Mouse (Mus musculus): ENCODE measurements around the gene Ulk4. TPM values are rescaled to one million over a fixed set of nuclear protein-coding genes. Genes with fewer than 3 reads are reported as not detected.
"Not testable (repeated sequence)": the region's sequence is repeated elsewhere in the genome, so short reads cannot be mapped to it uniquely, and the experiment has no call there.

Ulk4 gene
- total RNA-seq, 4 experiments from 2014 or later: 7.7 to 10.4 (median 9.2) TPM

GRCm38 (mm10) chr9:120946131-120946530 is 330.9 kb downstream of the Ulk4 start:
- no peak for DNase-seq (ENCODE audit: low spot score in 2 of 2)

- no peak for DNase-seq (ENCODE audit: low spot score in 2 of 2)
These were observed 332.8 kb downstream of the Ulk4 start for GRCm38 (mm10) chr9:120944211-120944610.

- DNase-seq (ENCODE audit: low spot score in 2 of 2): no peak
These were observed 333.2 kb downstream of the Ulk4 start for GRCm38 (mm10) chr9:120943757-120944156.

GRCm38 (mm10) chr9:120940858-120941257 is 336.1 kb downstream of the Ulk4 start:
- DNase-seq (ENCODE audit: low spot score in 2 of 2): no peak

GRCm38 (mm10) chr9:120936351-120936750 is 340.6 kb downstream of the Ulk4 start:
- no peak for DNase-seq (ENCODE audit: low spot score in 2 of 2)

GRCm38 (mm10) chr9:120935634-120935922 is 341.4 kb downstream of the Ulk4 start:
- DNase-seq (ENCODE audit: low spot score in 2 of 2): no peak

GRCm38 (mm10) chr9:120934821-120935633 is 342.0 kb downstream of the Ulk4 start:
- DNase-seq (ENCODE audit: low spot score in 2 of 2): no peak

GRCm38 (mm10) chr9:120933886-120934758 is 342.9 kb downstream of the Ulk4 start:
- peak in 1 of 2 experiments; percentile 29 for DNase-seq (ENCODE audit: low spot score in 2 of 2)

GRCm38 (mm10) chr9:120933587-120933885 is 343.5 kb downstream of the Ulk4 start:
- DNase-seq (ENCODE audit: low spot score in 2 of 2): no peak

GRCm38 (mm10) chr9:120932797-120933586 is 344.0 kb downstream of the Ulk4 start:
- peak; percentile 89 to 91 for DNase-seq (ENCODE audit: low spot score in 2 of 2)

- no peak for DNase-seq (ENCODE audit: low spot score in 2 of 2)
These were observed 344.6 kb downstream of the Ulk4 start for GRCm38 (mm10) chr9:120932371-120932770.

- no peak for DNase-seq (ENCODE audit: low spot score in 2 of 2)
These were observed 346.2 kb downstream of the Ulk4 start for GRCm38 (mm10) chr9:120930811-120931210.

GRCm38 (mm10) chr9:120930021-120930420 is 347.0 kb downstream of the Ulk4 start:
- DNase-seq (ENCODE audit: low spot score in 2 of 2): no peak

- no peak for DNase-seq (ENCODE audit: low spot score in 2 of 2)
These were observed 347.9 kb downstream of the Ulk4 start, which contains the start of gene Ctnnb1 for GRCm38 (mm10) chr9:120929081-120929480. Ctnnb1 (plus strand) TSS chr9:120929216.

GRCm38 (mm10) chr9:120926939-120927606 is 349.9 kb downstream of the Ulk4 start:
- no peak for DNase-seq (ENCODE audit: low spot score in 2 of 2)

GRCm38 (mm10) chr9:120926126-120926525 is 350.9 kb downstream of the Ulk4 start:
- DNase-seq (ENCODE audit: low spot score in 2 of 2): no peak

- no peak for DNase-seq (ENCODE audit: low spot score in 2 of 2)
These were observed 357.9 kb downstream of the Ulk4 start for GRCm38 (mm10) chr9:120919130-120919529.

- peak in 1 of 2 experiments; percentile 18 for DNase-seq (ENCODE audit: low spot score in 2 of 2)
These were observed 358.4 kb downstream of the Ulk4 start for GRCm38 (mm10) chr9:120918642-120919041.

- no peak for DNase-seq (ENCODE audit: low spot score in 2 of 2)
These were observed 358.8 kb downstream of the Ulk4 start for GRCm38 (mm10) chr9:120918211-120918610.

GRCm38 (mm10) chr9:120917619-120918018 is 359.4 kb downstream of the Ulk4 start:
- DNase-seq (ENCODE audit: low spot score in 2 of 2): not testable (repeated sequence)

- DNase-seq (ENCODE audit: low spot score in 2 of 2): no peak
These were observed 362.0 kb downstream of the Ulk4 start for GRCm38 (mm10) chr9:120914877-120915459.

Measured in left cerebral cortex, adult 8-10 months (tissue).